Mouse (Mus musculus) midbrain, embryonic 16.5 days (tissue): Measurements from ENCODE around the gene Rin1. TPM values are rescaled to one million over a fixed set of nuclear protein-coding genes. Genes with fewer than 3 reads are reported as not detected.

Source experiments
- ATAC-seq: fragments of 200-750 bp; cut with Nextera tagmentation; 2 replicates; pipeline ENCODE4 v1.8.0; 2017; ENCODE audit warnings: moderate TSS enrichment
- H3K27ac ChIP-seq: fragments of 300-500 bp; sonication (generic); 2 replicates; pipeline ENCODE4 v1.5.1; 2014; ENCODE audit warnings: mild to moderate bottlenecking, low read length, mixed read lengths
- H3K27me3 ChIP-seq: fragments of 300-500 bp; sonication (generic); 2 replicates; pipeline ENCODE4 v1.6.1; 2014; ENCODE audit warnings: low read depth, low read length, mixed read lengths; ENCODE audit not compliant: control insufficient read depth, insufficient read depth
- H3K36me3 ChIP-seq: fragments of 300-500 bp; sonication (generic); 2 replicates; pipeline ENCODE4 v1.6.1; 2014; ENCODE audit warnings: mild to moderate bottlenecking, low read length, moderate library complexity, mixed read lengths; ENCODE audit not compliant: control insufficient read depth, insufficient read depth
- H3K4me1 ChIP-seq: fragments of 300-500 bp; sonication (generic); 2 replicates; pipeline ENCODE4 v1.6.1; 2014; ENCODE audit warnings: mild to moderate bottlenecking, low read length, mixed read lengths; ENCODE audit not compliant: control insufficient read depth, insufficient read depth
- H3K4me2 ChIP-seq: fragments of 300-500 bp; sonication (generic); 2 replicates; pipeline ENCODE4 v1.6.1; 2014; ENCODE audit warnings: mild to moderate bottlenecking, low read length, mixed read lengths
- H3K4me3 ChIP-seq: fragments of 300-500 bp; sonication (generic); 2 replicates; pipeline ENCODE4 v1.5.1; 2014; ENCODE audit warnings: low read depth, mild to moderate bottlenecking, low read length, moderate library complexity, mixed read lengths
- H3K9ac ChIP-seq: fragments of 300-500 bp; sonication (generic); 2 replicates; pipeline ENCODE4 v1.6.1; 2014; ENCODE audit warnings: low read depth, low read length, mixed read lengths
- H3K9me3 ChIP-seq: fragments of 300-500 bp; sonication (generic); replicated peaks from 2 replicates; pipeline ENCODE4 v1.6.1; 2014; ENCODE audit warnings: mild to moderate bottlenecking, low read length, mixed read lengths; ENCODE audit not compliant: control insufficient read depth, poor library complexity, severe bottlenecking
- WGBS: fragments of 180-500 bp; shearing (Covaris S2); extraction: QIAGEN DNeasy Blood & Tissue Kit; methylation state at CpG from one replicate; pipeline ENCODE4 v1.1.7; 2014; 5-methylcytosine and 5-hydroxymethylcytosine counted together
- polyA plus RNA-seq: library from polyadenylated mRNA; unstranded; fragments of >200 nt; fragmentation: Nextera tagmentation; extraction: Ambion mirVana; gene quantifications from 2 replicates; pipeline ENCODE4 v1.2.1, GENCODE M21; 2015

The Rin1 gene
- polyA plus RNA-seq, 1 experiment from 2014 or later: 1.5 TPM

DNA sequence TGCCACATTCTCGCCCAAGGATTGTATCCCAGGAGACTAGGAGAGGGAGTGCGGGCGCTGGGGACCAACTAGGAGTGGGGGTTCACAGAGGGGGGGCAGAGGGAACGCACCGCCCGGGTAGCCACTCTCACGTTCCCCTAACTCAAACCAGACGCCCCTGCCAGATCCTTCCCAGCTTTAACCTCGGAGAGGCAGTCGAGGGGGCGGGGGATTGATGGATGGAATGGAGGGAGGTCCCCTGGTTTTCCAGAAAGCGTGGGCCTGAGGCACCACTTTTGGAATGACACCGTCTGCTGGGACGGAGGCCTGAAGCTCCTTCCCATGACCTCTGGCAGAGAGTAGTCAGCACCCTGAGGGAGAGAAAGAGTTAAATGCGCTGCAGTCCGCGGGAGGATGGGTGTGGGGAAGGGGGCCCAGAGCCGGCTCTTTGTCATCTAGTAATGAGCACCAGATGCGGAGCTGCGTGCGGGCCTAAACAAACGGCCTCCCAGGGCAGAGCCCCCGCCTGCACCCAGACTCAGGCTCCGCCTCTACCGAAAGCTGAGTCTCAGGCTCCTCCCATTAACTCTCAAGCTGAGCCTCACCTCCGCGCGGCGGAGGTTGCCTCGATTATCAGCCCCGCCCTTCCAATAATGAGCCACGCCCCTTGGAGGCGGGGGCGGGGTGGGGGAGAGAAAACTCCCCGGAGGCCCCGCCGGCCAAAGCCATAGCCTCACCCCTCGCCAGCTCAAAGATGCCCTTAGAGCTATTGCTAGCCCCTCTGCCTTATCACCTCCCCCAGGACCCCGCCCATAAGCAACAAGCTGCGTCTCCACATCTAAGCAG lies 21.5 kb downstream of the Rin1 start:
- H3K4me2 ChIP-seq: peak overlapping the region; percentile 79
- H3K9ac ChIP-seq: peak overlapping the region; percentile 53
- peaks cover 32% of the 10 kb centered on the region for H3K27me3 ChIP-seq
- H3K4me1 ChIP-seq: peaks cover 16% of the 10 kb centered on the region
- under 1% methylated on average over 37 of the region's 40 CpGs for WGBS
- ATAC-seq: peak; percentile 75
- H3K9me3 ChIP-seq: no peaks in the 10 kb centered on the region
- peak overlapping the region; percentile 45 for H3K4me3 ChIP-seq
- H3K27ac ChIP-seq: no peak overlapping the region
- no peaks in the 10 kb centered on the region for H3K36me3 ChIP-seq

DNA sequence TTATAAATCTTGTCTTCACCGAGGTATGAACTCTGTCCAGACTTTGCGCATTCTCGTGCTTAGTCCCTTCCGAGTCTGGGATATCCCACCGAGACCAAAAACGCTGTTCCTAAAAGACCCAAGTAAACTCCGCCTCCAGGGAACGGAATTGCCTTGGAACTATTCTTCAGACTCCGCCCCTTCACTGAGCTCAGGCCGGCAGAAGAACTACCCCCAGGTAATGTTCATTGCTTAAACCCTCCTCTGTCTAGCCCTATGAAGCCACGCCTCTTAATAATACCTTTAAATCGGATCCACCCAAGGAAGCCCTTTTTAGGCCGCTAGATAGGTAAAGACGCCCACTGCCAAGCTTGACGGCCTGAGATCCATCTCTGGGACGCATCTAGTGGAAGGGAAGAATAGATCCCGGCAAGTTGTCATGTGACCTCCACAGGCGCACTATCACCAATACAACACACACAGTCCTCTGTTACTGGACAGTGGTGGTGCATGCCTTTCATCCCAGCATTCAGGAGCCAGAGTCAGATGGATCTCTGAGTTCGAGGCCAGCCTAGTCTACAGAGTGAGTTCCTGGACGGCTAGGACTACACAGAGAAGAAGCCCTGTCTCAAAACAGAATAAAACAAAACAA lies 22.2 kb downstream of the Rin1 start:
- Histone ChIP-seq H3K9ac (peak overlapping the region; percentile 53), H3K4me2 (peak overlapping the region; percentile 79), H3K27me3 (peaks cover 27% of the 10 kb centered on the region), H3K27ac (no peak overlapping the region), H3K36me3 (no peaks in the 10 kb centered on the region), H3K9me3 (no peaks in the 10 kb centered on the region), H3K4me1 (peaks cover 16% of the 10 kb centered on the region), H3K4me3 (peak overlapping the region; percentile 45)
- WGBS: 3% methylated on average over 20 of the region's 20 CpGs
- ATAC-seq: peak; percentile 9; the same call in 1 of the 2 replicates

- no peaks in the 10 kb centered on the region for H3K36me3 ChIP-seq
- peak overlapping the region; percentile 79 for H3K4me2 ChIP-seq
- peaks cover 27% of the 10 kb centered on the region for H3K27me3 ChIP-seq
- H3K9ac ChIP-seq: peak overlapping the region; percentile 34; the same call in 1 of the 2 replicates
- under 1% methylated on average over 15 of the region's 15 CpGs for WGBS
- no peaks in the 10 kb centered on the region for H3K9me3 ChIP-seq
- peak overlapping the region; percentile 45; the same call in 1 of the 2 replicates for H3K4me3 ChIP-seq
- H3K4me1 ChIP-seq: peaks cover 12% of the 10 kb centered on the region
- ATAC-seq: no peak
- no peak overlapping the region for H3K27ac ChIP-seq
Observed at GRCm38 (mm10) chr19:5073028-5073427, 22.7 kb downstream of the Rin1 start.

GRCm38 (mm10) chr19:5073518-5073917 lies 23.2 kb downstream of the Rin1 start:
- Histone ChIP-seq H3K27me3 (peaks cover 25% of the 10 kb centered on the region), H3K9ac (no peak overlapping the region), H3K4me2 (no peak overlapping the region), H3K4me1 (peaks cover 8% of the 10 kb centered on the region), H3K9me3 (no peaks in the 10 kb centered on the region), H3K36me3 (no peaks in the 10 kb centered on the region), H3K27ac (no peak overlapping the region), H3K4me3 (no peak overlapping the region)
- 44% methylated on average over 5 of the region's 5 CpGs for WGBS
- ATAC-seq: no peak

GRCm38 (mm10) chr19:5079279-5079678 lies 29.0 kb downstream of the Rin1 start:
- H3K27me3 ChIP-seq: peaks cover 44% of the 10 kb centered on the region
- 96% methylated on average over 1 of the region's 1 CpGs for WGBS
- H3K4me1 ChIP-seq: no peaks in the 10 kb centered on the region
- H3K4me3 ChIP-seq: no peak overlapping the region
- no peak for ATAC-seq
- peaks cover 5% of the 10 kb centered on the region; the same call in 1 of the 2 replicates for H3K36me3 ChIP-seq
- no peak overlapping the region for H3K27ac ChIP-seq
- no peak overlapping the region for H3K4me2 ChIP-seq
- no peak overlapping the region for H3K9ac ChIP-seq
- no peaks in the 10 kb centered on the region for H3K9me3 ChIP-seq

DNA sequence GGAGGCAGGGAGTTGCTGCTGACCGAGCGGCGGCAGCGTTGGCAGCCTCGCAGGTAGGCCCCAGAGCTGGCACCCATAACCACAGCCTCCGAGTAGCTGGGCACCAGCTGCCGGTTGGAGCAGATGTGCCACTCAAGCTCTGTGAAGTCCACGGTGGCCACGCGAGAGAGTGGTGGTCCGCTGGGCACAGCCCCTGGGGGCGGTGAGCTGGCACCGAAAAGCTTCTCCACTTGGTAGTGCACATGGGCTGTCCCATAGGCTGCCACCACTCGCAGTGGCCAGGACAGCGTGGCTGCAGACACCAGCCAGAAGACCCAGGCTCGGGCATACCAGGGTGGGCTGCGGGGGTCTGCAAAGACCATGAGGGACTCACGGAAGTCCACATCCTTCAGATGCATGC lies 31.7 kb downstream of the Rin1 start:
- Histone ChIP-seq H3K36me3 (peaks cover 5% of the 10 kb centered on the region; the same call in 1 of the 2 replicates), H3K9me3 (no peaks in the 10 kb centered on the region), H3K27ac (no peak overlapping the region), H3K9ac (no peak overlapping the region), H3K4me3 (no peak overlapping the region), H3K4me1 (peaks cover 3% of the 10 kb centered on the region; the same call in 1 of the 2 replicates), H3K27me3 (peaks cover 47% of the 10 kb centered on the region), H3K4me2 (no peak overlapping the region)
- no peak for ATAC-seq
- WGBS: 68% methylated on average over 18 of the region's 18 CpGs

DNA sequence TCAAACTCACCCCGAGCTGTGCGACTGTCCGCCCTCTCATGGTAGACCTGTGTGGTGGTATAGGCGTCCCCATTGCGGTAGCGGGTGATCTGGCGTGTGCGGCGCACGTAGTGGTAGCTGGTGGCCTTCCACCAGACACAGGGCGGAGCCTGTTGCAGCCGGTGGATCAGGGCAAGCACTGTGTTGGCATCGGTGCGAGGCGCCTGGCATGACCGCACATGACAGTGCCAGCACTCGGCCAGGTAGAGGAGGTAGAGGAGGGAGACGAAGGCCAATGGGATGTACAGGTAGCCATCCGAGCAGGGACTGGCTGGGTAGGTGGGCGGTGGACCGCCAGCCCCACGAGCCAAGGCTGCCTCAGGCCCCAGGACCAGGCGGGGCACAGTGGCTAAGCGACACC lies 32.3 kb downstream of the Rin1 start:
- no peak overlapping the region for H3K27ac ChIP-seq
- no peak overlapping the region for H3K4me3 ChIP-seq
- H3K4me2 ChIP-seq: no peak overlapping the region
- ATAC-seq: no peak
- H3K9ac ChIP-seq: no peak overlapping the region
- H3K27me3 ChIP-seq: peaks cover 47% of the 10 kb centered on the region
- peaks cover 5% of the 10 kb centered on the region; the same call in 1 of the 2 replicates for H3K36me3 ChIP-seq
- peaks cover 8% of the 10 kb centered on the region; the same call in 1 of the 2 replicates for H3K4me1 ChIP-seq
- 71% methylated on average over 24 of the region's 24 CpGs for WGBS
- H3K9me3 ChIP-seq: no peaks in the 10 kb centered on the region

DNA sequence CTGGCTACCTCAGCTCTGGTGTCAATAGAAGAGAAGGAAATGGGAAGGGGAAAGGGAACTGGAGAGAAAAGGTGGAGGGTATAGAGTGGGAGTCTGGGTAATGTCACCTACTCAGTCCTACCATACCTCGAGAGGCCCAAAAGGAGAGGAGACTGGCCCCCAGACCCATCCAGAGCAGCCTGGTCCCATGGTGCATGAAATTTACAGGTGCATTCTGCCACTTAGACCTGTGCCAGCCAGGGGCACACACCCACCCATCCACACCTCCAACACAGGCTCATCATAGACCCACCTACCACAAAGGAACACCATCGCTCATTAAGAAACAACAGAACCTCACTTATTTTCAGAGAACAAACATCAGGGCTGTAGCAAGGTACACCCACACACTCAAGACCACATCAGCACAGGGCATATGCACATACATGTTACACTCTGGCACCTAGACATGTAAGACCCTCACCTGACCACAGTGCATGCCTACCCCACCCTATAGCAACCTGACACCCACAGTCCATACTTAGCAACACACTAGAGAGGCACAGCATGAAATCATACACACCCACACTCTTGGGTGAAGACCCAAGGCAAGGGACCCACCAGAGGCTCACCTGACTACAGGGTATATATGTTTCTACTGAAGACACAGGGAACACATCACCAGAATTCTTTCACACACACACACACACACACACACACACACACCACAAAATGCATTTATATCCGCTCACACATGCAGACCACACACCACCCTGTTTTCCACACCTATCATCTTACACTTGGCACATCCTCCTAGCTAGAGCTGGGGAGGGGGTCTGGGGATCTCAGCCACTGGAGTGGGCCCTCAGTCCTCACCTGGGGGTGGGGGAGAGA lies 33.9 kb downstream of the Rin1 start:
- peaks cover 14% of the 10 kb centered on the region for H3K4me1 ChIP-seq
- peaks cover 5% of the 10 kb centered on the region; the same call in 1 of the 2 replicates for H3K36me3 ChIP-seq
- H3K27me3 ChIP-seq: peaks cover 47% of the 10 kb centered on the region
- peak overlapping the region; percentile 70 for H3K4me3 ChIP-seq
- no peak for ATAC-seq
- no peaks in the 10 kb centered on the region for H3K9me3 ChIP-seq
- WGBS: 72% methylated on average over 3 of the region's 3 CpGs
- peak overlapping the region; percentile 87 for H3K9ac ChIP-seq
- peak overlapping the region; percentile 78 for H3K4me2 ChIP-seq
- peak overlapping the region; percentile 32; the same call in 1 of the 2 replicates for H3K27ac ChIP-seq
